Mouse (Mus musculus) induced T-regulatory cell, adult 2 months (primary cell): ENCODE results near the gene Rpl23.

Experiments
- DNase-seq: peaks from one replicate; pipeline ENCODE4 v3.0.0-alpha.2; 2012; ENCODE audit warnings: low read depth

Gene Rpl23

DNA sequence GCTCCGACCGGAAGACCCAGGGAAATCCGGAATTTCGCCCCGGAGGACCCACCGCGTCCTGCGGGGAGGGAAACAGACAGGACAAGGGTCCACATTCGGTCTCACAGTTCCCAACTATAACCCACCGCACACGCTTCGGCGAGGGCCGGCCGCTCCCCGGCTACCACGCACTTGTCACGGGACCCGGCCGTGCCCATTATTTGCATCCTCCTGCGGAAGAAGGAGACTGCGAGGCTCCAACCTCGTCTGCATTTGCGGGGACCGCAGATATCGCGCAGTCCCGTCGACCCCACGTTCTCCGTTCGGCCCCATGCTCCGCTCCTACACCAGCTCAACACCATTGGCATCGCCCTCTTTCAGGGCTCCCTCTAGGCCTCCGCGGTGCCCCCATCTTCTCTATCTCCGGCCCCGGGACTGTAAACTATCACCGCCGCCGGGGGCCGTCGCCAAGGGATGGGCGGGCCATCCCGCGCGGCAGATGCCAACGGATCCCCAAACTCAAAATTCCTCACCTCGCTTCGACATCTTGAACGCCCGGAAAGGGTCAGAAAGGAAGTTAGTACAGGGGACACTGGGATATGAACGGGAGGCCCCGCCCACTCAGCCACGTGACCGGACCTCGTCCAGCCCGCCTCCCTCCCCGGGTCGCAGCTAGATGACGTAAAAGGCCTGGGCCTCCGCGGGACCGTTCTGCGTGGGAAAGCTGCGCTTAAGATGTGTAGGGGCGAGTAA is at the start of gene Rpl23:
Gene Rpl23 (minus strand): TSS at position 606 of the 732 bp plus-strand sequence.
- peak; percentile 99 for DNase-seq

DNA sequence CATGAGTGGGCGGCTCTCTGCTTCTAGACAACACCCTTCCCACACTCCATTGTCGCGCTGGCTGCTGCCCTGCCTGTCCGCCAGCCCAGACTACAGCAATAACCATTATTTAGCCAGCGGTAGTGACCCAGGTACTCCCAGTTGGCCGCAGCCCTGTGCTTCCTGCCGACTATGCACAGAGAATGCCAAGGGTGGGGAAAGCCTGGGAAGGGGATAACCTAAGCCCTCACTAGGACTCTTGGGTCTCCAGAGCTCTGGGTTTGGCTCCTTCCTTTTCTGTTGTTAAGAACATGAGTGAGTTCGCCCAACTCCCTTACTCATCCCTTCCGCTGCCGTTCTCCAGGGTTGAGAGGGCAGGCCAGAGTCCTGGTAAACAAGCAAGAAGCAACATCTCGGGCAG is 49.8 kb upstream of the Rpl23 start:
- DNase-seq: no peak

DNA sequence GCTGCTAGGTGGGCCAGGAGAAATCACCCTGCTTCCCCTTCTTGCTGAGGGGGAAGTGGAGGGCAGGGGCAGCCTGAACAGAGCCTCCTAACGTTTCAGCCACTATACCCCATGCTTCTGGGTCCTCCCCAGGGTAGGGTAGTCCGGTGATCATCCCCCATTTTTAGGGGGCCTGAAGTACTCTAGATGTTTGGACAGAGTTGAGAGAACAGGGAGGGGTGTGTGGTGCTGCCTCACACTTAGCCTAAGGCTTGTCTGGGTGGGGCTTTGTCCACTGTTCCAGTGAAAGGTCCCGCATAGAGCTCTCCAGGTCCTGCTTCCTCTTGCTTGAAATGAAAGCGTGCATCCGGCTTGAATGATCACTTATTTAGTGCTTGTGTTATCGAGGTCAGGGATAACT is 48.3 kb upstream of the Rpl23 start:
- DNase-seq: no peak

DNA sequence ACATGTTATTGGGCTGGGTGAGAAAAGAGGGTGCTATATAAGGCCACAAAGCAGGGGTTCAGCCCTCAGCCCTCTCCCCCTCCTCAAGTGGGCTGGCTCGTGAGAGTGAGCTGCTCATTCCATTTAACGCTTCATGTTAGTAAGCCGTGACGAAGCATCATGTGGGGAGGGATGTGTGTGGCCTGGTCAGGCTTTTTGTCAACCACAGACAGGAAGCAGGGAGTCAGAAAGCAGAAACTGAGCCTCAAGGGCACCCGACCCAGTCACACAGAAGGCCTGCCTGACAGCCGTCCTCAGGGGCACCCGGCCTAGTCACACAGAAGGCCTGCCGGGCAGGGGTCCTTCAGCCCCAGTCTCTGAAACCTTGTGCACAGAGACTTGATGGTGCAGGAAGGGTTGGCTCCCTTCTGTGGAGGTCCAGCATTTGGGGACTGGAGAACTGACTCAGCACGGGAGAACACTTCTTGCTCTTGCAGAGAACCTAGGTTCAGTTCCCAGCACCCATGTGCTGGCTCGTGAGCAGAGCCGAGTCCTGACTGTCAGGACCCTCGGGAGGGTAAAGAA is 47.8 kb upstream of the Rpl23 start:
- DNase-seq: peak; percentile 62

DNA sequence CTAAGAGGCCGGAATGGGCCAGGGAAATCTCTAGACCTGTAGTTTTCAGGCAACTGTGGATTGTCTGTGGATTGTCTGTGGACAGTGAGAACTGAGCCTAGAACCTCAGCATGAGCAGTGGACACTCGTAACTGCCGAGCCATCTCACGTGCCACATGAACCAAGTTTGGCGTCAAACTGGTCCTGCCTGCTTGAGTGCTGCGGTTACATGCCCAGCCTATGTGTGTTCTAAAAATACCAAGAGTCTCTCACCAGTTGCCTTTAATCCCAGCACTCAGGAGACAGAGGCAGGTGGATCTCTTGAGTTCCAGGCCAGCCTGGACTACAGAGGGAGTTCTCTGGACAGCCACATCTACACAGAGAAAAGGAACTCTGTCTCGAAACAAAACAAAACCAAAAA is 47.1 kb upstream of the Rpl23 start:
- DNase-seq: no peak

DNA sequence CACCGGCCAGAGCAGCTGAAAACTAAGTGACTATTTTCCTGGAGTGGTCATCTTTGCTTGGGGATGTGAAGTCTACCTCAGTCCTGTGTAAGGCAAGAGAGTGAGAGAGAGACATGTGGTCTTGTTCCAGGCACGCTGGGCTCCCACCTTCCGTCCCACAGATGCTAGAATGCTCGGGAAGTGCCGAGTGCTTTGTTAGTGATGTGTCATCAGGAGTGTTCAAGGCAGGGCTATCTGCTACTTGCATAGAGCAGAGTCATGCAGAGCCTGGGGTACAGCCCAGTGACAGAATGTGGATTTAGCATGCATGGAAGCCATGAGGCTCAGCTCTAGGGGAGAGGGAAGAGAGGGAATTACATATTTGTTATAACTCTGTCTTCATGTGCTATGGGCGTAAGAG is 45.4 kb upstream of the Rpl23 start:
- no peak for DNase-seq

DNA sequence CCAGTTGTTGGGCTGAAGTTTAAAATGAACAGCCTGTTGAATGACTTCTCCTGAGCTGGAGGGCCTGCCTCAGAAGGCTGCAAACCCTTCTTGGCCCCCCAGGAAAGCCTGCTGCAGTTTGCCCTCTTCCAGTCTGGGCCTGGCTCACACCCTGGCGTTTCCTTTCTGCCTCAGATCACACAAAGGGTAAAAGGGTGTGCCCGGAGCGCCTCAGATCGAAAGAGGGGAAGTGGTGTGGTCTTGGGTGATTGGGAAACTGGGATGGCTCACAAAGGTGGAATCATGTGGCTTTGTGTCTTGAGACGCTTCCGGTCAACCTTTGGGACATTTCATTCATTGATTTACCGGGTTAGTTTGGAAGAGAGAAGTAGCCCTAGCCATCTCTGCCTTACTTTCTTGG is 44.2 kb upstream of the Rpl23 start:
- no peak for DNase-seq

DNA sequence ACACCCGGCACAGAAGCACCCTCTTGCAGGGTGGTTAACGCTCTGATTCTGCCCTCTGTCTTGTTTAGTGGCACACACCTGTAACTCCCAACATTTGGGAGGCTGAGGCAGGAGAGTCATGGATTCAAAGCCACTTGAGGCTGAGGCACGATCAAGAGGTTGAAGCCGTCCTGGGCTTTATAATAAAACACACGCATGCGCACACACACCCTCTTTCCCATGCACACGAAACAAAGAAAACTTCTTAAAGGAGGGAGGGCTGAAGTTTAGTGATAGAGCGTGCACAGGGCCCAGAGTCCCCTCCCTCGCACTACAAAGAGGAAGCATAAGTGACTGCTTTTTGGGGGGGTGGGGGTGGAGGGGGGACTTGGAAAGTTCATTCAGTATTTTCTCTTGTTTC is 43.7 kb upstream of the Rpl23 start:
- peak; percentile 40 for DNase-seq

DNA sequence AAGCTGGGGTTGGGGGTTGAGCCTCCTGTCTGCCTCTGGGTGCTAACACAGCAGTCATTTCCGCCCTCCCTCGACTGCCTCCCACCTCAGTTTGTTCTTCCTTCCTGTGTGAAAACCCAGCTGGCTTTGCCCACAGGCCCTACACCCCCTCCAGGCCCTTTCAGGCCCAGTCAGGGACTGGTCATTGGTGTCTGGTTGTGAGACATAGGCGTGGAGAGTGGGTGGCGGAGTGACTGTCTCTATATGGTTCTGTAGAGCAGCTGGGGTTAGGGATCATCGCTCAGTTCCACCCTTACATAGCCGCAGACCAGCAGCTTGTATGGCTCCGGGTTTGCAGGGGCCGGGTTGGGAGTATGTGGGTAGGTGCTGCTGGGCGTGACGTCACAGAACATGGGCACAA is 43.1 kb upstream of the Rpl23 start:
- DNase-seq: peak; percentile 85

DNA sequence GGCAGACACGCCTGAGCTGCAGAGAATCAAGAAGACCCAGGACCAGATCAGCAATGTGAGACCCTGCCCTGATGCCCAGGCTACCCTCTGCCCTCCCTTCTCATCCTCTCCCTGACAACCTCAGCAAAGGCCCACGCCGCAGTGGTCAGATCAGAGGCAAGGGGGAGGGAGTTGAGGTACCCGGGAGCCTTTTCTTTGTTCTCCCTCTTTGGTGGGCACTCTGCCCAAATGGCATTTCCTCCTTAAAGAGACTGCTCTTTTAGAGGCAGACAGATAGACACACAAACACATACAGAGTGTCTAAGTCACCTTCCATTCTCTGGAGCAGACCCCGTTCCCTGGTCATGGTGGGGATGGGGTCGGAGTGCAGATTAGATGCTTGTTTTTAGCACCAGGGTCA is 42.7 kb upstream of the Rpl23 start:
- DNase-seq: no peak

DNA sequence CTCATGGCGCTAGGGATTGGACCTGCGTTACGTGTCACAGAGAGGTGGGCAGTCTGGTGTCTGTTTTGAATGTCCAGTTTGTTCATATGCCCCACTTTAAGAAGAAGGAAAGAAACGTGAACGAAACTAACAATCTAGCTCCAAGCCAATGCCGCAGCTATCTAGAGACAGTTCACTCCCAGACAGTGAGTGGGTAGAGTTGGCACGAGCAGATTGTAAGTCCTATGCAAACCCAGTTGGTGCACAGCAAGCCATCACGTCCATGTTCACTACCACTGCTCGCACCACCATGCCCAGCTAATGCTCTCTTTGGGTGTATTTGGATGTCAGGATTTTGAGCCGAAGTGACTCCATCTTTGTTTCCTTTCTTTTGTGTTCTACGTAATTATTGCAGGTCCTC is 41.9 kb upstream of the Rpl23 start:
- DNase-seq: no peak

DNA sequence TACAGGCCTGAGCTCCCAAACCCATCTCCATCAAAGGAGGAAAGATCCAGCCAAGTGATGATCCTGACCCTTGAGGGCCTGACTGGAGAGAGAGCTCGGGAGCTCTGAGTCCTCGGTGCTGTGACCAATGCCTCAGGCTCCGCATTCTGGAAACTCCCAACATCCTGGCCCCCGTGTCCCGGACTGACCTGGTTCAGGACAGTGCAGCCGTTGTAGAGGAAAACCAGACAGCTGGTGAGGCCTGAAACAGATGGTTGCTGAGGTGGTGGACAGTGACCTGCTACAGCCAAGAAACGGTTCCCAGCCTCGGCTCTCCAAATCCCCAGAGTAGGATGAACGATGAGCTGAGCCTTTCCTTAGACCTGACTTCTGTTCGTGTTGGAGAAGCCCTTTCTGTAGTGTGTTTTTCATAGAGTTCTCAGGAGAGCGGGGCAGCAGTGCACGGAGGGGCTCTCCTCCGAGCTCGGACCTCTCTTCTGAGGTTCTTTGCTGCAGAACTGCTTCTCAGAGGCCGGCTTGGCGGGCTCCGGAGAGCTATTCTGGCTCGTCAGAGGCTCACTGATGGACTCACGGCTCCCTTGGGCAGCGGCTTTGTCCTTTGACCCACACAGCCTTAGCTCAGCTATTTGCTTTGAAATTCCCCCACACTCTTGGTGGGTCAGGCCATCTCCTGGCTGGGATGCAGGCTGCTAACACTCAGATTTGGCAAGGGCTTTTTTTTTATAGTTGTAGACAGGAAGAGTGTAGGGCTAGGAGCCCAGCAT is 40.8 kb upstream of the Rpl23 start:
- DNase-seq: no peak

DNA sequence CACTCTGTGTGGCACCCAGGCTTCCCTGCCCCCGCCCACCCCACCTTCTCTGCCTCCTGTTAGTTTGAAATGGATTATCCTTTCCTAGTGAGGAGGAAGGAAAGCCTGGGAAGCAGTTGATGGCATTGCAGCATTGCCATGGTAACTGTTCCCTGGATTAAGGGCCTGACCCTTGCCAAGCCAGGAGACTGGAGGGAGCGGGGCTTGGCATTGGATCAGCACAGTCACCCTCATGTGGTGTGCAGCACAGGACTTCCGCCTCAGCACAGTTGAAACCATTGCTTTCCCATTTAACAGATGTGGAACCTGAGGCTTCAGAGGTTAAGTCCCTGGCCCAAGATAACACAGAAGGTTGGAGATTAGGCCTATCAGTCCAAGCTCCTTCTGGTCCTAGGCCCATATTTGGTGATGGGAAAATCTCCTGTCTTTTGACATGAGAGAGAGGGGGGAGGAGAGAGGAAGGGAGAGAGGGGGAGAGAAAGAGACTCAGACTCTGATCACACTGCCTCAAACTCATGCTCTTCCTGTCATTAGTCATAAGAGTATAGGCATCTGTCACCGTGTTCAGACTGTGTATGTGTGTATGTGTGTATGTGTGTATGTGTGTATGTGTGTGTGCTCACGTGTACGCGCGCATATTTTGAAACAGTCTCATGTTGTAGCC is 39.3 kb upstream of the Rpl23 start:
- peak; percentile 76 for DNase-seq

DNA sequence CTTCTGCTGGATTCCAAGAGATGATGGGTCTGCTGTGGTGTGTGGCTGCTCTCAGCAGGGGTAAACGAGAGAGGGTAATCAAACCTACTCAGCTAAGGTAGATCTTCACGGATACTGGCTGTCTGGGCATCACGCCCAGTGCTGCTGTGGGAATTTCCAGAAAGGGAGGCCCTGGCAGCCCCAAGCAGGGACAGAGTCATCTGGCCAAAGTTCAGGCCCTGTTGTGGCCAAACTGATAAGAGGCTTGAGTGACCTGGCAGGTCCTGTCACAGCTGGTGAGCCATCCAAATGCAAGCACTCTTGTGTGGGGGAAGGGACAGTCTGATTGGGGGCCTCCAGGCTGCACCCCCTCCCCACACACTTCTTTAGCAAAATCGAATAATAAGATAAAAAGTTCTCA is 38.6 kb upstream of the Rpl23 start:
- peak; percentile 45 for DNase-seq

DNA sequence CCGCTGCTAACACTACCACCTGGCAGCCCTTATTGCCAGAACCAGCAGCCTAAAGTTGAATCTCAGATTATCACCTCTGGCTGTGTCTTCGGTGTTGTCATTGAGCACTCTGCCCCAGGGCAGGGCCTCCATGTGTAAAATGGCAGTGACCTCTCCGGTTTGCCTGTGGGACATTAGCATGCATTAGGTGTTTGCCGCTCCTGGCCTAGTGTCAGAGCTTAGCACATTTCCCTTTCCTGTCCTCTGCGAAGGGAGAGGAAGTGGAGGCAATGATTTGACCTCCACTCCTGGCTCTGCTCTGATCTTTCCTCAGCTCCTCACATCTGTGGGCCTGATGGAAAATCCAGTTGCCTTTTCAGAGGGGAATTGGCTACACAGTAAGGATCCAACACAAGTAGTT is 37.7 kb upstream of the Rpl23 start:
- DNase-seq: no peak

DNA sequence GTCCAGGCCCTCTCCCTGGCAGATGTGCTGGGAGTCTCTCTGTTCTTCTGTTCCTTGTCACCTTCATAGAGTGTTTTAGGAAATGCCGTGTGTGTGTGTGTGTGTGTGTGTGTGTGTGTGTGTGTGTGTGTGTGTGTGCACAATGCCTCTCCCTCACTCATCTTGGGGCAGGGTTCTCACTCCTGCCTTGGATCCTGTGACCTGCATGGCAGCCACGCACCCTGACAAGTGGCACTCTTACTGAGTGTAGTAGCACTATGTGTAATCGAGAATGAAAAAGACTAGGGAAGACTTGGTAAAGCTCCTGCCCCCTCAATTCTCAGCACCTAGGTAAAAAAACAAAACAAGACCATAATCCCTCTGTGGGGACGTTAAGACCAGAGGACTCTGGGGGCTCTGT is 36.9 kb upstream of the Rpl23 start:
- DNase-seq: no peak

DNA sequence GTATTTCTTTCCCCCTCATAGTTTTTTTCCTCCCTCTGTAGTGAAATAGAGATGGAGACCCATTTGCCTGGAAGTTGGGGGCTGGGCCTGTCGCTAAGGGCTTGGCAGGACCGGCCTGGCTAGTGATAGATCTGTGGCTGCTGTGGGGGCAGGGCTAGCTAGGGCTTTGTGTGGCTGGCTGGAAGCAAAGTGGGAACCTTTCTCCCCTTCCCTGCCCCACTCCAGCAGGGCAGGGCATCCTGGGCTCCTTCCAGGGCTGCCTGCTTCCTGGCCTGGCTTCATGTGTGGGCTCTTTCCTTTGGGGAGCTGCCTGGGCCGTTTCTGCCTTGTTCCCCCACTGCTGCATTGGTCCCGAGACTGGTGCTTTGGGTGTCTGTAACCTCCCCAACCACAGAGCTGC is 36.3 kb upstream of the Rpl23 start:
- DNase-seq: no peak

DNA sequence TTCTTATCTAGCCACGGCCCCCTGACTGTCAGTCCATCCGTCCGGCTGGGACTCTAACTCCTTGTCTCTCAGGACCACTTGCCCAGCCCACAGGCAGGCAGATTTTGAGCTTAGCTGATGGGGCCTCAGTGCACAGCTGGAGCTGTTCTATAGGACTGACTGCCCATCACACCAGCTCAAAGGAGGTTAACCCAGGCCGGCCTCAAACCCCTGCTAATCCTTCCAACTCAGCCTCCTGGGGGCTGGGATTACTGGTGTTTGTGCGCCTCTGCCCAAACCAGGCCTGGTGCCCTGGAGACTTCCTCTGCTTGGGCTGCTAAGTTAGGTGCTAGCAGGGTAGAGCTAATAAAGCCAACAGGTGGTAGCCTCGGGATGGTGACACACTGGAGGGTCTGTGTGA is 35.8 kb upstream of the Rpl23 start:
- no peak for DNase-seq

DNA sequence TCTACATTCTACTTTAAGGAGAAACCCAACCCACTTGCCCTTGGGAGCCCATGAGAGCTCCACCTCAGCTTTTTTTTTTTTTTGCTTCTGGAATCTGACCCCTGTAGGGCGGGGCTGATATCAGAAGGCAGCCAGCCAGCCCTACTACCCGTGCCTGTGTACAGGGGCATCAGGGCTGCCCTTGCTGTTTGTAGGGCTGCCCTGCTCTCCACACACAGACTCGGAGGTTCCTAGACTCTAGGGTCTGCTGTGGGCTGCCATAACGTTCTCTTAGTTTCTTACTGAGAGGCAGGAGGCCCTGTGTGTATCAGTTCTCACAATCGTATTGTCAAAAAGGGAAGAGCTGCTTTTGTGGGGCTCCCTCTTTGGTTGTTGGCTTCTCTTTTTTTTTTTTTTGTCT is 35.1 kb upstream of the Rpl23 start:
- DNase-seq: no peak

DNA sequence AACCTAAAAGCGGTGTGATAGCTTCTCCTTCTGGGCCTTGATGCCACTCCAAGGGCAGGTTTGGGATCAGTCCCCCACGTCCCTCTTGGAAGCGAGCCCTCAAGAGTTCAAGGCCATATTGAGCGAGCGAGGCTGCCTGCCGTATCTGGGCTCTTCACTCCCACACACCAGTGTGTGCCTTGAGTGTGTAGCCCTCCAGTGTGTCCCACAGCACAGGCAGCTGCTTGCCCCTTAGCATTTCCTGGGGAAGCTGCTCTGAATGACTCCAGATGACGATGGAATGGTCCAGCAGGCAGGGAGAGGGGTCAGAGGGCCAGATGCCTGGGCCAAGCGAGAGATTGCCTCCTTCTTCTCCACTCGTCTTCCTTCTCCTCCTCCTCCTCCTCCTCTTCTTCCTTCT is 34.7 kb upstream of the Rpl23 start:
- DNase-seq: no peak

DNA sequence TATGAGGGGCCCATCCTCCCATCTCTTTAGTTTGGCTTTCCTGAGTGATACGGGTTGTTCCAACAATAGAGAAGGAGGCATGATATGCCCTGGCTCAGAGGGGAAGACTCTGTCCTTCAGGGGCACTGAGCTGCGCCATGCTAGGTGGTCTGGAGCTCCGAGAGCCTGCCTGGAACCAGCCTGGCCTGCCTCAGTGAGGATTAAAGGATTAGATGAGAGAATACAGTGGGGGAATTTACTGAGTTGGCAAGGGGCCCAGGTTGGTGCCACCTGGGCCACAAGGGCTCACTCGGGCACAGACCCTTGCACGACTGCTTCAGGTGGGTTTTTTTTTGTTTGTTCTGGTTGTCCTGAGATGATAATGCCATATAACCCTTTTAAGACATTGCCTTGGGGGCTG is 33.9 kb upstream of the Rpl23 start:
- no peak for DNase-seq

DNA sequence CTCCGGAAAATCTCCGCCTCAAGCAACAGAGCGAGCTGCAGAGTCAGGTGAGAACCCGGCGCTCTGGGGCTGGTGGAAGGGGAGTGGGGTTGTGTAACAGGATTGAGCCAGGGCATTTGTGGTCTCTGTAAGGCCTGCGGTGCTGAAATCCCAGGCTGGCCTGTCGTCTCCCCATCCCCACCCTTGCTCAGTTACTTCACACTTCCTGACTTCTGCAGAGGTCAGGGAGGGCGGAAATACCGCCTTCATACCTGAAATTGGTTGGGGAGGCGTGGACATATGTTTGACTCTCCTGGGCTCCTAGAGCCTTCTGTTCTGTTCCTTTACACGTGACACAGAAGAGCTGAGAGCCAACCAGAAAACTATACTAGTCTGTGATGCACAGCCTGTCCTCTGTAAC is 33.5 kb upstream of the Rpl23 start:
- no peak for DNase-seq
